Mouse (Mus musculus): ENCODE measurements around the gene Naa15.

DNA sequence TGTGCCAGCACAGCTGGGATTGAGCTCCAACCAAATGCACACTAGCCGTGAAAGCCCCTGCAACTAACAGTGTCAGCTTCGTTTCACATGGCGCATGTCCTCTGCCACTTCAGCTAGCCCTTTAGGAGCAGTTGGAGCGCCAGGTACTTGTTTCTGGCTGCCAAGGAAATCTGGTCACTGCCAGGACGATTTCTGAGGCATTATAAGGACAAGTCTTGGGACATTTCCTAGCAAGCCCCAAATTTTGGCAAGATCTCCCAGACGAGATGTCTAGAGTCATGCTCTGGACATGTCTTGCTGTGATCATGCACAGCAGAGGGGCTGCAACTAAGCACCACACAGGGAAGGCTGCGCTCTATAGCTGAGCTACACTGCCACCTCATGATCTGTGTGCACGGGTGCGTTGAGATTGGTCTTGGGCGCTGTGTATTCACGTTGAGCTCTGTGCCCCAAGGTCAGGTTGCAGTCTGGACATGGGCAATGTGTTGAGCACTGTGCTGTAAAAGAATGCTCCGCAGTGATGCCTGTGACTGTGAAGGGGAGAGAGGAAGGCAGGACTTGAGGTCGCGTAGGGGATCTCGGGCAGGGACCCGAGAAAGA lies 110.3 kb downstream of the Naa15 start:
- no peak for TF ChIP-seq POU5F1 (IDR thresholded peaks at IDR 0.05; ENCODE audit: borderline replicate concordance, low read length)
- TF ChIP-seq CTCF (conservative IDR thresholded peaks at IDR 0.05; ENCODE audit: low read length) = no peak

Data from E14TG2a.4 (cell line).